Mouse (Mus musculus) MN1 (cell line): Measurements from ENCODE around the gene Hspd1.
"Not testable (repeated sequence)": the region's sequence is repeated elsewhere in the genome, so short reads cannot be mapped to it uniquely, and the experiment has no call there.

ENCODE experiments used
- DNase-seq: peaks from one replicate; pipeline ENCODE4 v3.0.0-alpha.2; 2016; ENCODE audit warnings: low spot score

Hspd1 gene

DNA sequence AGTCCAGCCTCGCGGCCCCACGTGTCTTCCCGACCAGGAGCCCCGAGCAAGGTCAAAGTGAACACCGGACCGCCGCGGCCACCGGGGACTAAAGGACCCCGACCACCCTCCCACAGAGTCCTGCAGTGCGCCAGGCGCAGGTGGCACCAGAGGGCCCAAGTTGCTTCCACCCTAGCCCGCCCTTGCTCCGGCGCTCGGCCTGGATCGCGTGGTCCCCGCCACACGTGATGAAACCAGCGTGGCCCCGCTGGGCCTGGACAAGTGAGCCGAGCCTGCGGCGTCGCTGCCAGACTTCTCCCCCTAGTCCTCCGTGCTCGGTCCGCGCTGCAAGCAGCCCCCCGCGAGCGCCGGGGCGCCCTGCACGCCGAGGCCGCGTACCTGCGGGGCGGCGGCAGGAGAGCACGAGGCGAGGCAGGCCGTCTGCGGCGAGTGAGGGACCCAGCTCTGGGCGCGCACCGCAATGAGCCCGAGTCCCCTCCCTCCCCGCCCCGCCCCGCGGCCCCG lies 590 bp downstream of the Hspd1 start:
- peak; percentile 74 for DNase-seq

GRCm38 (mm10) chr1:55086868-55087400 lies 1.1 kb downstream of the Hspd1 start:
- no peak for DNase-seq

GRCm38 (mm10) chr1:55085781-55086366 lies 2.2 kb downstream of the Hspd1 start:
- no peak for DNase-seq

GRCm38 (mm10) chr1:55082106-55082505 lies 5.9 kb downstream of the Hspd1 start:
- DNase-seq = no peak

DNA sequence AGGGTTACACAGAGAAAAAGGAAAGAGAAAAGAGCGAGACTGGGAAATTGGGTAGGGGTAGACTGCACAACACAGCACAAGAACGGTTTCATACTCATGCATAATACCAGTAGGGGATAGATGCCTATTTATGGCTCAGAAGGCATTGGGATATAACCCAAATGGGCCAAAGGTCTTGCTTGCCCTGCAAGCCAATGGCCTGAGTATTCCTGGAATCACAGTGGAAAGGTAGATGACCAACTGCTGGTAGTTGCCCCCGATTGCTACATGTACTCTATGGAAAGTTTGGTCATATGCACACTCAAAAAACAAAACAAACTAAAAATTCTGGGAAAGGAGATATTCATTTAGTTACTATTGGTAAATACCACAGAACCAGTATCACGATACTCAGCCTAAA lies 8.4 kb downstream of the Hspd1 start:
- no peak for DNase-seq

GRCm38 (mm10) chr1:55076849-55077516 lies 11.1 kb downstream of the Hspd1 start:
- no peak for DNase-seq

- DNase-seq = no peak
Measured at GRCm38 (mm10) chr1:55076395-55076743, 11.7 kb downstream of the Hspd1 start.

DNA sequence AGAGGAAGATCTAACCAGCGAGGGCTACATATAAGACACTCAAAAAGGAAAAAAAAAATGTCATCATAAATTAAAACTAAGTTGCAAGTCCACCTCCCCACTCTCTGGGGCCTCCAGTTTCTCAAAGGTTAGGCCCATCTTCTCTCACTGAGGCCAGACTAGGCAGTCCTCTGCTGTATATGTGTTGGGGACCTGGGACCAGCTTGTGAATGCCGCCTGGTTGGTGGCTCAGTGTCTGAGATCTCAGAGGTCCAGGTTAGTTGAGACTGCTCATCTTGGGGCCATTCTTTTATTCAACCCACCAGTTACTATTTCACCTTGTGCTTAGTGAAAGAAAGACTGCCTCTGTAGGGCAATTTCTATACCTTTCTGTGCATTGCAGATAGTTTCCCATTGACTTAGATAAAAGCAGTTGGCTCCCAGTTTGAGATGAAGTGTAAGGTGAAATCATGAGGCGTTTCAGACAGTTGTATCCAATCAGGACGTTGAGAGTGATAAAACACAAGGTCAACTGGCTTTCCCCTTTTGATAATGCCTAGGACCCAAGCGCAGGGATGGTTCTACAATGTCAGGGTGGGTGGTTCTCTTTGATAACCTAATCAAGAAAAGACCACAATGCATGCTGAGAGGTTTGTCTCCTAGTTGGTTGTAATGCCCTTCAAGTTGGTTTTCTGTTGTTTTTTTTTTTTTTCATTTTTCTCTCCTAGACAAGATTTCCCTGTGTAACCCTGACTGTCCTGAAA lies 12.2 kb downstream of the Hspd1 start:
- DNase-seq = no peak

DNA sequence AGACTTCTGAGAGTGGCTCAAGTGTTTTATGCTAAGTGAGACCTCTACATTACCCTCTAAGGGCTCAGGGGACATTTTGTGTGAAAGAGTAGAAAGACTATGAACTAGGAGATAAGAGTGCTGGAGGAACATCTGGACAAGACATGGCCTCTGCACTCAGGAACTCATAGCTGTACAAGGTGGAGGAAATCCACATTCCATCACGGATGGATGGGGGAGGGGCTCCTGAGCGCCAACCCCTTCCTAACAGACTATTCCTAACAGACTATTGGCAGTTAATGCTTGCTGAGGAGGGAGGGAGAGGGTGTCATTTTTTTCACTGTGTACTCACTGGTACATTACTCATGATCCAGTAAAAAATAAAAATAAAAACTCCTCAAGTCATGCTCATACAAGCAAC lies 13.3 kb downstream of the Hspd1 start:
- no peak for DNase-seq

DNA sequence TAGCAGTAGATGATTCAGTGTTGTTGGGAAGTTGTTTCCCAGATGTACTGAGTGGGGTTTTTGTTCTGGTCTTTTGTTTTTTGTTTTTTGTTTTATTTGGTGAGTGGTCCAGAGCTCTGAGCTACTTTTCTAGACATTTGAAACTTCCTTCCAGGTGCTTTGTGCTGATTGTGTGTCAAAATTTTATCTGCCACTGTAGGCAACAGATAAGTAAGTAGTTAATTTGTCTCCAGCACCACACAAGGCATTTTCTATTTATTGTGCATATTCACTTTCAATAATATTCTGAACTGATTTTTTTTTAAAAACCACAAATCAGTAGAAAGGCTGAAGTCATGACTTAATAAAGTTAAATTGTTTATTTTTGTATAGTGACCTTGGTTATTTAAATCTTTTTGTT lies 15.7 kb downstream of the Hspd1 start:
- DNase-seq = not testable (repeated sequence)

- DNase-seq = no peak
Measured at GRCm38 (mm10) chr1:55061772-55062171, 26.3 kb downstream of the Hspd1 start.

GRCm38 (mm10) chr1:55061099-55061498 lies 26.9 kb downstream of the Hspd1 start:
- DNase-seq = no peak

DNA sequence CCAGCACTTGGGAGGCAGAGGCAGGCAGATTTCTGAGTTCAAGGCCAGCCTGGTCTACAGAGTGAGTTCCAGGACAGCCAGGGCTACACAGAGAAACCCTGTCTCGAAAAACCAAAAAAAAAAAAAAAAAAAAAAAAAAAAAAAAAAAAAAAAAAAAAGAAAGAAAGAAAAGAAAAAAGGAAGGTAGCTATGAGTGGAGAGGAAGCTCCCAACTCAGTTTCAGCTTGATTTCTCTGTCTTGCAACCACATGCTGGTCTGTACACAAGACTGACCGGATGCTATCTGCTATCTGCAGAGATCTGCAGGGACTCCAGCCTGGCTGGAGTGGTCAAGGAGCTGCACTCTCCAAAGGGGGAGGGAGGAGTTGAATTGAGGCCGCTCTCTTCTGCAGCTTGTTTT lies 29.7 kb downstream of the Hspd1 start:
- DNase-seq = not testable (repeated sequence)

GRCm38 (mm10) chr1:55055322-55056115 lies 32.5 kb downstream of the Hspd1 start:
- DNase-seq = no peak

DNA sequence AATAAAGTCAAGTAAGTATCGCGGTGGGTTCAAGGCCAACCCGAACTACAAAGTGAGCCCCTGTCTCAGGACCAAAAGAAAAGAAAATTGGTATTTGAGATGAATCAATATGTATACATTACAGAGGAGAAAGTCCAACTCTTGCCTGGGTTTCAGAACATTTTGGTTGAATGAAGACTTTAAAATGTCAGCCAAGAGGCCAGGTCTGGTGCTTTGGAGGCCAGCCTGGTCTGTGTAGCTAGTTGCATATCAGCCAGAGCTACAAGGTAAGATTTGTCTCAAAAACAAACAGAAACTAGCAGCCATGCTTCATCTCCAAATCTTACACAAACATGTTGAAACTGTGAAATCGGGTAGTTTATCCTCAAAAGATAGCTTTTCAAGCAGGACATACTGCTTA lies 34.4 kb downstream of the Hspd1 start:
- no peak for DNase-seq

DNA sequence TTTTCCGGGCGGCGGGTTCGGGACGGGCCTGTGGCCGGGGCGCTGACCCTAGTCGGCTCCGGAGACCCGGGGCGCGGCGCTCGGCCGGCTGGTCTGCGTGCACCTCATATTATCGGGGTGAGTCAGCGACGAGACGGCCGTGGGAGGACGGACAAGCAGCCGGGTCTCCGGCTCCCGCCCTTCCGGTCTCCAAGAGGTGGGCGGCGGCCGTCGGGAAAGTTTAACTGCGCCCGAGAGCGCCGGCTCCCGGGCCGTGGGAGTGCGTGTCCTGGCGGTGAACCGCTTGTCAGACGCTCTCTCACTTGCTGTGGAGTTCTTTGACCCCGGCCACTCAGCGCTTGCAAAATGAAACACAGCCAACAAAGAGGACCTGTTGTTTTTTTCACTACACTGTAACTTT lies 35.0 kb downstream of the Hspd1 start:
- DNase-seq = peak; percentile 71

GRCm38 (mm10) chr1:55052355-55052953 lies 35.6 kb downstream of the Hspd1 start, which contains the start of gene Coq10b:
Coq10b (plus strand) TSS chr1:55052770.
- DNase-seq = peak; percentile 96

DNA sequence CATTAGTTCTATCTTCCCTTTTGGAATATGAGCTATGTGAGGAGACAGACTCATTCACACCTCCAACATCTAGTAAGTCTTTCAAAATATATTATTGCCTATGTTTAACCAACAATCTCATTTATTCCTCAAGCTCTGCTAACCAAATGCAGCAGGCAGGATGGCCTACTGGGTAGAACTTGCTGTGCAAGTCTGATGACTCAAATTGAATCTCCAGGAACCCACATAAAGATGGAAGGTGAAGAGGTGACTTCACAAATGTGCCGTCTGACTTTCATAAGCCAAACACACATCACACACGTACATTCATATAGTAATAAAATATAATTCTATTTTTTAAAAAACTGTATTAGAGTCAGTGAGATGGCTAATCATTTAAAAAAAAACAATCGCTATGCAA lies 36.4 kb downstream of the Hspd1 start:
- DNase-seq = no peak

- DNase-seq = no peak
Measured at GRCm38 (mm10) chr1:55048841-55049587, 39.0 kb downstream of the Hspd1 start.

DNA sequence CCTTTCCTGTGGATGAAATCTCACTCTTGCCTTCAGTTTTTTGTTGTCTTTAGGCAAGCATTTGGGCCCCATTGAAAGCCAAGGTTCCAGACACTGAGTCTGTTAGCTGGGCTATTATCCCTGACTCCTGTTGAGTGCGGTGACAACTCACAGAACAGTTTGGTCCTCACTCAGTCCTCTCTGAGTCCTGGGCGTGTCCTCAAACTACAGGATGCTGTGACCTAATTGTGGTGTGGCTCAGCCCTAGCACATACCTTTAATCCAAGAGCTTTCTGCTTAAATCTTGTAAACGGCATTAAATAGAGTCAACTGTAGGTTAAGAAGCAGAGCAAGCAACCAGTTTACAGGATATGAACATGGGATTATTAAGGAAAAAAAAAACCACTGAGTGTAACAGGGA lies 44.9 kb downstream of the Hspd1 start:
- no peak for DNase-seq

DNA sequence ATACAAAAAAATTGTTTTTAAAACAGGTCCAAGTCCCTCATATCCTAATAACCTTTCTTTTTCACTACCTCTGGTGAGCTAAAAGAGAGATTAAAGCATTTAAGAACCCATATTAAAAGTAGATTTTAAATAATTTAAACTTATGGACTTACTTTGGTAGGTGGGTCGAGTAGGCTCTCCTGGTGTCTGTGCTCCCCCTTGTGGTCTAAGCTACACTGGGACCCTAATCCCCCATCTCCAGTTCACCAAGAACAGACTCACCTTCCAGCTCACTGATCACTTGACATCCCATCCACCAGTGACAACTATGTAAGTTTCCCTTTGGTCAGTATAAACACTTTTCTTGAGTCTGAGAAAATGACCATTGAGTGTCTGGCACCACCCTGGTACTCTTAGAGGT lies 45.8 kb downstream of the Hspd1 start:
- DNase-seq = no peak
